Comparison of ENCODE assay signal across 21 mouse cellular contexts in the genomic region with DNA sequence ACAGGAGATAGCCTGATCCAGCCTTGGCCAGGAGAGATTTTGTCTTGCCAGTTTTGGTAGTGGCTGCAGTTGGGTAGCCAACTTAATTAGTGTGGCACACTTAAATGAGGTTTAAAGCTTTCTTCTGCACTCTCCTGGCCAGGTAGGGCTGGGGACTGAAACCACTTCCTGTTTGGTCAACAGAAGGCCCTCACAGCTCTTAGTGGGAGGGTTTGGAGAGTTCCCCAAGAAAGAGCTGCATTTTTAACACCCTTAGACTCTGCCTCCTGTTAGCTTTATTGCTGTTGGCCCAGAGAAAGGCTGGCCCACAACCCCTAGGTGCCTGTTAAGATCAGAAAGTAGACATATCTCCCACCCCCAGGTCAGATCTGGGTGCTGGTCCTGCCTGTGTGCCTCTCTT. TPM values are rescaled to one million over a fixed set of nuclear protein-coding genes. Genes with fewer than 3 reads are reported as not detected.
DNase-seq lines count a peak whose midpoint lies in the region; ATAC-seq and TF ChIP-seq lines count a peak whose summit lies in the region.
"Had no signal": no experiment of that assay in that cellular context is flagged by ENCODE, and none has a peak within 500 bp of the region (broad histone marks: within the 10 kb centered on the region; RNA-seq: fewer than 3 reads in every experiment).

No protein-coding gene starts in this region.

- peak overlapping the region; percentile 46 for H3K27ac ChIP-seq in gastrocnemius, adult 2 months
- H3K27ac ChIP-seq in limb, embryonic 13.5 days, result peak overlapping the region; percentile 44; the same call in 1 of the 2 replicates
- no peak overlapping the region for H3K27ac ChIP-seq in limb, embryonic 10.5 days
- peak overlapping the region; percentile 36; the same call in 1 of the 2 replicates for H3K27ac ChIP-seq in embryonic fibroblast, embryonic 13.5 days (ENCODE audit: insufficient read depth, low read length)
- no peak overlapping the region for H3K27ac ChIP-seq in forebrain, embryonic 11.5 days (ENCODE audit: low read depth, low read length)
- H3K27ac ChIP-seq: forebrain, embryonic 10.5 days; heart, embryonic 10.5 days; hindbrain, embryonic 10.5 days; hindbrain, postnatal 0 days; kidney, postnatal 0 days; liver, embryonic 12.5 days; neural tube, embryonic 12.5 days had no signal

- no peak for DNase-seq in gastrocnemius, adult 2 months
- DNase-seq in gastrocnemius, postnatal 10 days, result no peak
- DNase-seq in limb, embryonic 10.5 days (ENCODE audit: low spot score), result no peak
- DNase-seq in forebrain, embryonic 11.5 days (ENCODE audit: low spot score), result no peak
- no peak for DNase-seq in liver
- DNase-seq: cerebellum, adult 9-10 months; kidney, adult 11 months; layer of hippocampus, postnatal 36 days; lung, embryonic 14.5 days; lung, postnatal 4 days had no signal

- no peaks in the 10 kb centered on the region for H3K9me3 ChIP-seq in limb, embryonic 13.5 days
- no peaks in the 10 kb centered on the region for H3K9me3 ChIP-seq in limb, embryonic 10.5 days (replicated peaks)
- H3K9me3 ChIP-seq in forebrain, embryonic 11.5 days (ENCODE audit: control insufficient read depth, low read length), result no peaks in the 10 kb centered on the region
- H3K9me3 ChIP-seq: heart, embryonic 10.5 days; hindbrain, embryonic 10.5 days; liver, embryonic 12.5 days; neural tube, embryonic 12.5 days had no signal

- intact Hi-C loops in gastrocnemius, adult 2 months (cut with DNase I), result no loop called here

- no peak overlapping the region for H3K4me3 ChIP-seq in gastrocnemius, adult 2 months
- H3K4me3 ChIP-seq in limb, embryonic 13.5 days, result no peak overlapping the region
- no peak overlapping the region for H3K4me3 ChIP-seq in limb, embryonic 10.5 days
- H3K4me3 ChIP-seq in embryonic fibroblast, embryonic 13.5 days (ENCODE audit: insufficient read depth, low read length), result no peak overlapping the region
- no peak overlapping the region for H3K4me3 ChIP-seq in forebrain, embryonic 11.5 days (ENCODE audit: low read depth, low read length)
- H3K4me3 ChIP-seq: forebrain, embryonic 10.5 days; heart, embryonic 10.5 days; hindbrain, embryonic 10.5 days; liver, embryonic 12.5 days; neural tube, embryonic 12.5 days had no signal

- no peaks in the 10 kb centered on the region for H3K27me3 ChIP-seq in limb, embryonic 13.5 days
- no peaks in the 10 kb centered on the region for H3K27me3 ChIP-seq in limb, embryonic 10.5 days (ENCODE audit: low read depth, poor library complexity, severe bottlenecking)
- no peaks in the 10 kb centered on the region for H3K27me3 ChIP-seq in forebrain, embryonic 11.5 days (ENCODE audit: control insufficient read depth, insufficient read depth, low read length)
- H3K27me3 ChIP-seq: liver, embryonic 12.5 days; neural tube, embryonic 12.5 days had no signal

- no peaks in the 10 kb centered on the region for H3K36me3 ChIP-seq in limb, embryonic 13.5 days
- no peaks in the 10 kb centered on the region for H3K36me3 ChIP-seq in limb, embryonic 10.5 days
- no peaks in the 10 kb centered on the region for H3K36me3 ChIP-seq in forebrain, embryonic 11.5 days (ENCODE audit: control insufficient read depth, insufficient read depth, low read length)
- H3K36me3 ChIP-seq: forebrain, embryonic 10.5 days; heart, embryonic 10.5 days; hindbrain, embryonic 10.5 days; liver, embryonic 12.5 days; neural tube, embryonic 12.5 days had no signal

- no peak for TF ChIP-seq CTCF in gastrocnemius, adult 2 months (IDR thresholded peaks at IDR 0.05)
- TF ChIP-seq CTCF in embryonic fibroblast, embryonic 13.5 days (IDR thresholded peaks at IDR 0.05; ENCODE audit: borderline replicate concordance, insufficient read depth, low read length), result no peak

- no peak for ATAC-seq in limb, embryonic 13.5 days (ENCODE audit: low FRiP score, low read depth)
- ATAC-seq in monocyte, adult 5-6 weeks (replicated peaks; ENCODE audit: insufficient number of reproducible peaks, low FRiP score, low TSS enrichment, poor library complexity, severe bottlenecking), result peak; percentile 46; the same call in 1 of the 2 replicates
- no peak for ATAC-seq in forebrain, embryonic 11.5 days (replicated peaks; ENCODE audit: low FRiP score)
- ATAC-seq: hindbrain, postnatal 0 days; liver, embryonic 12.5 days had no signal

- H3K4me1 ChIP-seq in limb, embryonic 13.5 days, result no peaks in the 10 kb centered on the region
- H3K4me1 ChIP-seq in limb, embryonic 10.5 days, result 0 out of 2 replicates have a peak, but pooled peaks cover 3% of the 10 kb centered on the region
- 0 out of 2 replicates have a peak, but pooled peaks cover 5% of the 10 kb centered on the region for H3K4me1 ChIP-seq in embryonic fibroblast, embryonic 13.5 days (ENCODE audit: control insufficient read depth, insufficient read depth, low read length)
- H3K4me1 ChIP-seq in forebrain, embryonic 11.5 days (replicated peaks; ENCODE audit: control insufficient read depth, insufficient read depth, low read length), result no peaks in the 10 kb centered on the region
- H3K4me1 ChIP-seq: forebrain, embryonic 10.5 days; hindbrain, embryonic 10.5 days; liver, embryonic 12.5 days; neural tube, embryonic 12.5 days had no signal

- H3K4me2 ChIP-seq in limb, embryonic 13.5 days (replicated peaks), result no peak overlapping the region
- no peak overlapping the region for H3K4me2 ChIP-seq in forebrain, embryonic 11.5 days (ENCODE audit: low read depth, low read length, severe bottlenecking)
- H3K4me2 ChIP-seq: liver, embryonic 12.5 days; lung, embryonic 14.5 days; midbrain, embryonic 11.5 days; neural tube, embryonic 12.5 days had no signal

- no peak overlapping the region for H3K9ac ChIP-seq in limb, embryonic 13.5 days
- H3K9ac ChIP-seq in forebrain, embryonic 11.5 days (ENCODE audit: low read length), result no peak overlapping the region
- H3K9ac ChIP-seq: liver, embryonic 12.5 days; lung, embryonic 14.5 days; neural tube, embryonic 12.5 days had no signal

- no peak for TF ChIP-seq POLR2A in embryonic fibroblast, embryonic 13.5 days (IDR thresholded peaks at IDR 0.05; ENCODE audit: low read depth, low read length)

RNA-seq across cellular contexts. Expression of a gene that starts 45.5 kb away (rescaled TPM):
- 1 to 10 TPM; 3.9 to 5.4 TPM for total RNA-seq in gastrocnemius, adult 2 months (2021)
- total RNA-seq in gastrocnemius, postnatal 10 days (2021), result 1 to 10 TPM; 6.8 to 9.7 TPM
- polyA plus RNA-seq in limb, embryonic 13.5 days (2015; fragmentation: Nextera tagmentation; extraction: Ambion mirVana), result 1.5 and 2.1 TPM in 2 replicates
- polyA plus RNA-seq in limb, embryonic 10.5 days (2016; fragmentation: Nextera tagmentation; extraction: Ambion mirVana), result 1.4 and 1.6 TPM in 2 replicates
- 10.8 and 11.9 TPM in 2 replicates for polyA plus RNA-seq in embryonic fibroblast, embryonic 13.5 days (2011; ENCODE audit: insufficient read length, low read depth, missing spikeins)
- total RNA-seq in monocyte, adult 5-6 weeks (2017), result 78.4 to 91.2 TPM (median 81.3 TPM) in 3 replicates
- 2.6 and 2.8 TPM in 2 replicates for polyA plus RNA-seq in forebrain, embryonic 11.5 days (2014; fragmentation: Nextera tagmentation; extraction: Ambion mirVana)

Comparison
In these comparisons a context has a peak if more than half of its experiments do, and no peak if none do; other contexts are left out.
1. H3K27ac ChIP-seq: peak in gastrocnemius, adult 2 months (single experiment), limb, embryonic 13.5 days (single experiment) and embryonic fibroblast, embryonic 13.5 days (single experiment); none in limb, embryonic 10.5 days (single experiment) and forebrain, embryonic 11.5 days (single experiment).